ENCODE assay signal across 8 mouse cellular contexts in genomic region chr9:73557805-73558204, GRCm38 (mm10).
DNase-seq lines count a peak whose midpoint lies in the region; ATAC-seq and TF ChIP-seq lines count a peak whose summit lies in the region.
"Had no signal": no experiment of that assay in that cellular context is flagged by ENCODE, and none has a peak within 500 bp of the region (broad histone marks: within the 10 kb centered on the region; RNA-seq: fewer than 3 reads in every experiment).

No protein-coding gene starts in this region.

- peak; percentile 79 for TF ChIP-seq CTCF in kidney, adult 2 months (conservative IDR thresholded peaks at IDR 0.05; ENCODE audit: insufficient read depth, insufficient read length, low read depth, low read length)
- peak; percentile 82 for TF ChIP-seq CTCF in kidney, postnatal 0 days (IDR thresholded peaks at IDR 0.05; ENCODE audit: low read depth)
- peak; percentile 74 for TF ChIP-seq CTCF in lung, embryonic 14.5 days (IDR thresholded peaks at IDR 0.05; ENCODE audit: low read depth)
- peak; percentile 48; the same call in 1 of the 2 replicates for TF ChIP-seq CTCF in small intestine, adult 2 months (IDR thresholded peaks at IDR 0.05; ENCODE audit: extremely low read depth, insufficient read length, insufficient replicate concordance, low read depth, low read length)

- WGBS in kidney, adult 2 months: 63% methylated on average over 2 of the region's 2 CpGs
- 43% methylated on average over 2 of the region's 2 CpGs for WGBS in kidney, embryonic 14.5 days
- WGBS in kidney, postnatal 0 days: 31% methylated on average over 1 of the region's 2 CpGs
- WGBS in lung, embryonic 14.5 days: 46% methylated on average over 2 of the region's 2 CpGs
- 68% methylated on average over 2 of the region's 2 CpGs for WGBS in small intestine, adult 2 months

- peak; percentile 56 for DNase-seq in kidney, adult 2 months
- peak; percentile 56 to 72 for DNase-seq in adrenal gland, adult 18-20 months (ENCODE audit: low spot score in 2 of 2)
- peak; percentile 25 to 69 for DNase-seq in cerebellum, postnatal 4 days (ENCODE audit: low spot score in 2 of 2)
- peak; percentile 28 for DNase-seq in kidney, postnatal 0 days (ENCODE audit: low spot score)
- DNase-seq in lung, embryonic 14.5 days: peak; percentile 72

- H3K9me3 ChIP-seq in kidney, embryonic 14.5 days (ENCODE audit: control insufficient read depth, low read length): no peaks in the 10 kb centered on the region; the same call in 1 of the 2 replicates
- H3K9me3 ChIP-seq in kidney, postnatal 0 days (replicated peaks; ENCODE audit: low read length): no peaks in the 10 kb centered on the region
- H3K9me3 ChIP-seq in lung, embryonic 14.5 days (ENCODE audit: low read depth, low read length): no peaks in the 10 kb centered on the region

- no peak overlapping the region for H3K4me3 ChIP-seq in kidney, adult 2 months (ENCODE audit: insufficient read depth, low read depth, low read length)
- H3K4me3 ChIP-seq in kidney, embryonic 14.5 days (ENCODE audit: low read length): no peak overlapping the region
- H3K4me3 ChIP-seq in kidney, postnatal 0 days (replicated peaks; ENCODE audit: low read depth, low read length): no peak overlapping the region
- no peak overlapping the region for H3K4me3 ChIP-seq in lung, embryonic 14.5 days (ENCODE audit: low read depth, low read length)
- no peak overlapping the region for H3K4me3 ChIP-seq in small intestine, adult 2 months (ENCODE audit: low read depth, low read length)
- H3K4me3 ChIP-seq: erythroblast, embryonic 14.5 days had no signal

- H3K9ac ChIP-seq in kidney, embryonic 14.5 days (ENCODE audit: low read depth, low read length): no peak overlapping the region
- H3K9ac ChIP-seq in kidney, postnatal 0 days (ENCODE audit: low read depth, low read length): no peak overlapping the region
- no peak overlapping the region for H3K9ac ChIP-seq in lung, embryonic 14.5 days

- H3K36me3 ChIP-seq in kidney, adult 2 months (ENCODE audit: control insufficient read depth, insufficient read depth, low read length): no peaks in the 10 kb centered on the region
- H3K36me3 ChIP-seq in kidney, embryonic 14.5 days (ENCODE audit: control insufficient read depth, insufficient read depth, low read length): no peaks in the 10 kb centered on the region
- H3K36me3 ChIP-seq in kidney, postnatal 0 days (ENCODE audit: insufficient read depth, low read length): no peaks in the 10 kb centered on the region
- no peaks in the 10 kb centered on the region for H3K36me3 ChIP-seq in lung, embryonic 14.5 days (ENCODE audit: insufficient read depth)
- H3K36me3 ChIP-seq in small intestine, adult 2 months (ENCODE audit: control insufficient read depth, insufficient read depth, low read length): no peaks in the 10 kb centered on the region

- H3K4me2 ChIP-seq in kidney, embryonic 14.5 days (replicated peaks; ENCODE audit: low read depth, low read length): no peak overlapping the region
- no peak overlapping the region for H3K4me2 ChIP-seq in kidney, postnatal 0 days (ENCODE audit: low read length)
- no peak overlapping the region for H3K4me2 ChIP-seq in lung, embryonic 14.5 days

- no peak overlapping the region for H3K27ac ChIP-seq in kidney, adult 2 months (ENCODE audit: insufficient read depth, low read depth, low read length)
- no peak overlapping the region for H3K27ac ChIP-seq in kidney, embryonic 14.5 days (ENCODE audit: low read depth, low read length)
- H3K27ac ChIP-seq in kidney, postnatal 0 days: no peak overlapping the region
- H3K27ac ChIP-seq in lung, embryonic 14.5 days (ENCODE audit: low read depth): no peak overlapping the region
- no peak overlapping the region for H3K27ac ChIP-seq in small intestine, adult 2 months (ENCODE audit: insufficient read depth, low read depth, low read length)

- no peak for ATAC-seq in kidney, embryonic 14.5 days (ENCODE audit: low FRiP score, low TSS enrichment)
- no peak for ATAC-seq in kidney, postnatal 0 days (replicated peaks; ENCODE audit: low FRiP score, low read depth)
- ATAC-seq in lung, embryonic 14.5 days (ENCODE audit: insufficient read depth): no peak

- no peaks in the 10 kb centered on the region for H3K4me1 ChIP-seq in kidney, adult 2 months (ENCODE audit: control insufficient read depth, insufficient read depth, low read length)
- no peaks in the 10 kb centered on the region for H3K4me1 ChIP-seq in kidney, embryonic 14.5 days (ENCODE audit: control insufficient read depth, insufficient read depth, low read length)
- no peaks in the 10 kb centered on the region for H3K4me1 ChIP-seq in kidney, postnatal 0 days (replicated peaks; ENCODE audit: insufficient read depth, low read length)
- H3K4me1 ChIP-seq in lung, embryonic 14.5 days (ENCODE audit: insufficient read depth): no peaks in the 10 kb centered on the region
- no peaks in the 10 kb centered on the region for H3K4me1 ChIP-seq in small intestine, adult 2 months (ENCODE audit: control insufficient read depth, insufficient read depth, insufficient read length, low read length)

- no peaks in the 10 kb centered on the region for H3K27me3 ChIP-seq in kidney, adult 2 months (replicated peaks; ENCODE audit: control insufficient read depth, insufficient read depth, low read length)
- no peaks in the 10 kb centered on the region for H3K27me3 ChIP-seq in kidney, embryonic 14.5 days (ENCODE audit: control insufficient read depth, insufficient read depth, low read length)
- H3K27me3 ChIP-seq in kidney, postnatal 0 days (ENCODE audit: insufficient read depth, low read length): no peaks in the 10 kb centered on the region
- no peaks in the 10 kb centered on the region for H3K27me3 ChIP-seq in lung, embryonic 14.5 days (ENCODE audit: insufficient read depth, low read length)
- H3K27me3 ChIP-seq in small intestine, adult 2 months (ENCODE audit: control insufficient read depth, insufficient read depth, low read length): no peaks in the 10 kb centered on the region

- TF ChIP-seq POLR2A in kidney, adult 2 months (IDR thresholded peaks at IDR 0.05; ENCODE audit: low read depth, low read length): no peak
- no peak for TF ChIP-seq POLR2A in small intestine, adult 2 months (IDR thresholded peaks at IDR 0.05; ENCODE audit: low read depth, low read length)
